Mouse (Mus musculus): ENCODE results near the gene Zdhhc16. TPM values are rescaled to one million over a fixed set of nuclear protein-coding genes. Genes with fewer than 3 reads are reported as not detected.

Gene Zdhhc16
- polyA plus RNA-seq, 1 experiment from 2014 or later, result 67.7 TPM

DNA sequence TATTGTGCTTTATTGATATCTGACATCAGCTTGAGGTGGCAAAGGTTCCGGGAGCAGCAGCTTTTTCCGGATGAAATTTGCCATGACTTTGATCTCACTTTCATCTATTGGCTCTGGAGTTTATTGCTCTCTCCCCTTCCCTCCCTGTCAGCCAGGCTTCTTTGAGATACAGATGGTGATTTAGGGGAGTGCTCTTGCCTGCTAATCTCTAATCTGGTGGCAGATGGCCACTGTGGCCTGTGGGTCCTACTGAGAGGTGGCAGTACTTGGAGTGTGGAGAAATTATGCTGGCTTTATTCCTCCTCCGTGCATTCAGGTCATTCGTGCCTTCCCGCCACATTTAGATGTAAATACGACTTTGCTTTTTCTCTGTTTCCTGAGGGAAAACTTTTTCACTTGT, 844 bp downstream of the Zdhhc16 start:
- no peak for ATAC-seq (ENCODE audit: low read depth)
- 5% methylated on average over 6 of the region's 6 CpGs for WGBS

DNA sequence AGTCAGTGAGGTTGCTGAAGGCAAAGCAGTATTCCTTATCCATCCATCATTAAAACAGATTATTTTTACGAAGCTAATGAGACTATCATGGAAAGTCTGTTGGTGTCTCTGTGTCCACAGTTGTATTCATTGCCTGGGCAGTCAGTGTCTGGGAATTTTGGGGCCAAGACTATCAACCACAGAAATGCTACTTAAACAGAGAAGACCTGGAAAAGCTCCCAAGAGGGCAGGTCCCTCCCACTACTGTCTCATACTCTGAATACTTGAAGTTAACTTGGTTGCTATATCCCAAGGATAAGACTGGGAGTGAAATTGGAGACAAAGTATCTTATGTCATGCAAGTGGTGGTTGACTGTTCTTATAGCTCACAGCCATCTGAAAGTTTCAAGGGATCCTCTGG, 2.6 kb downstream of the Zdhhc16 start:
- Histone ChIP-seq H3K27ac (ENCODE audit: low read depth, low read length) (no peak overlapping the region), H3K36me3 (ENCODE audit: control insufficient read depth, insufficient read depth, low read length) (peaks cover 20% of the 10 kb centered on the region), H3K9me3 (ENCODE audit: control insufficient read depth, low read length) (no peaks in the 10 kb centered on the region), H3K4me2 (ENCODE audit: low read depth, low read length) (no peak overlapping the region), H3K4me3 (ENCODE audit: low read depth, low read length) (no peak overlapping the region), H3K4me1 (ENCODE audit: control insufficient read depth, insufficient read depth, low read length) (peaks cover 15% of the 10 kb centered on the region), H3K27me3 (ENCODE audit: control insufficient read depth, insufficient read depth, low read length) (no peaks in the 10 kb centered on the region), H3K9ac (replicated peaks; ENCODE audit: low read depth, low read length) (no peak overlapping the region)
- ATAC-seq (ENCODE audit: low read depth), result no peak
- 89% methylated on average over 1 of the region's 1 CpGs for whole genome bisulfite sequencing

More for the DNA sequence above, 844 bp downstream of the Zdhhc16 start:
- Histone ChIP-seq H3K4me3 (ENCODE audit: low read depth, low read length) (peak overlapping the region; percentile 74), H3K36me3 (ENCODE audit: control insufficient read depth, insufficient read depth, low read length) (peaks cover 22% of the 10 kb centered on the region), H3K9me3 (ENCODE audit: control insufficient read depth, low read length) (no peaks in the 10 kb centered on the region), H3K4me2 (ENCODE audit: low read depth, low read length) (peak overlapping the region; percentile 66), H3K27me3 (ENCODE audit: control insufficient read depth, insufficient read depth, low read length) (no peaks in the 10 kb centered on the region), H3K9ac (replicated peaks; ENCODE audit: low read depth, low read length) (peak overlapping the region; percentile 75), H3K4me1 (ENCODE audit: control insufficient read depth, insufficient read depth, low read length) (peaks cover 15% of the 10 kb centered on the region), H3K27ac (ENCODE audit: low read depth, low read length) (no peak overlapping the region)

DNA sequence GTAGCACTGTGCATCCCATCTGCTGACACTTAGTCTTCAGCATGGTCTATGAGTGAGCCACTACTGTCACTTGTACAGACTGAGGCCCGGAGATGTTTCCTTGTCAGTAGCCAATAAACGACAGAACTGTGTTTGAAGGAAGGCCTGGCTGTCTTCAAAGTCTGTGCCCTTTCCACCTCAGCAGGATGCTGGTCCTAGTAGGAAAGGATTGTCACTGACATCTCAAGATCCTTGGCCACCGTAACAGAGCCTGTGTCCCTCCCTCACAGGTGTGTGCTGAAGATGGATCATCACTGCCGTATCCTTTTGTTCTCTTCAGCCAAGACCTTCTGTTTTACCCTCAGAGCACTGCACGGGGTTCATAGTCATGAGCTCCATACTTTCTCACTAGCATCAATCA, 5.3 kb downstream of the Zdhhc16 start:
- WGBS, result 89% methylated on average over 5 of the region's 5 CpGs
- H3K4me1 ChIP-seq (ENCODE audit: control insufficient read depth, insufficient read depth, low read length), result peaks cover 10% of the 10 kb centered on the region
- H3K36me3 ChIP-seq (ENCODE audit: control insufficient read depth, insufficient read depth, low read length), result peaks cover 39% of the 10 kb centered on the region
- H3K4me2 ChIP-seq (ENCODE audit: low read depth, low read length), result no peak overlapping the region
- no peak overlapping the region for H3K9ac ChIP-seq (replicated peaks; ENCODE audit: low read depth, low read length)
- ATAC-seq (ENCODE audit: low read depth), result no peak
- no peaks in the 10 kb centered on the region for H3K9me3 ChIP-seq (ENCODE audit: control insufficient read depth, low read length)
- no peaks in the 10 kb centered on the region for H3K27me3 ChIP-seq (ENCODE audit: control insufficient read depth, insufficient read depth, low read length)
- H3K4me3 ChIP-seq (ENCODE audit: low read depth, low read length), result no peak overlapping the region
- H3K27ac ChIP-seq (ENCODE audit: low read depth, low read length), result no peak overlapping the region

GRCm38 (mm10) chr19:41943841-41944240, 10.6 kb downstream of the Zdhhc16 start:
- ATAC-seq (ENCODE audit: low read depth), result no peak
- Histone ChIP-seq H3K9me3 (ENCODE audit: control insufficient read depth, low read length) (no peaks in the 10 kb centered on the region), H3K4me3 (ENCODE audit: low read depth, low read length) (no peak overlapping the region), H3K27me3 (ENCODE audit: control insufficient read depth, insufficient read depth, low read length) (no peaks in the 10 kb centered on the region), H3K4me2 (ENCODE audit: low read depth, low read length) (no peak overlapping the region), H3K36me3 (ENCODE audit: control insufficient read depth, insufficient read depth, low read length) (peaks cover 63% of the 10 kb centered on the region), H3K27ac (ENCODE audit: low read depth, low read length) (no peak overlapping the region), H3K4me1 (ENCODE audit: control insufficient read depth, insufficient read depth, low read length) (no peaks in the 10 kb centered on the region), H3K9ac (replicated peaks; ENCODE audit: low read depth, low read length) (no peak overlapping the region)
- WGBS, result 94% methylated on average over 7 of the region's 7 CpGs

DNA sequence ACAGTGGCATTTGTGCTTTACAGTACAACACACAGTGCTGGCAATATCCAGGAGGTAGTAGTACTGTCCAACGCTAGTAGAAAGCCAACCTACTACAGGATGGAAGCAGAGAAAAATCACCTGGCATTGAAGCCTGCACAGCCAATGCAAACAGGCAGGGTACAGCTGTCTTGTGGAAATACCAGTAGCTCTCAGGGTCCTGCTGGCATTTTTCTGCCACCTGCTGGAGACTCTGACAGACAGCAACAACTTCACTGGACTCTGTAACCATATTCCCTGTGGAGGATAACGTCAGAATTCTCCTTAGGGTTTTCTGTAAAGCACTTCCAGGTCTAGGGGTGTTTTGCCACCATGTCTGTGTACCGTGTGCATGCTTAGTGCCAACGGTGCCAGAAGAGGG, 19.0 kb downstream of the Zdhhc16 start:
- Histone ChIP-seq H3K27ac (ENCODE audit: low read depth, low read length) (no peak overlapping the region), H3K4me2 (ENCODE audit: low read depth, low read length) (no peak overlapping the region), H3K36me3 (ENCODE audit: control insufficient read depth, insufficient read depth, low read length) (peaks cover 85% of the 10 kb centered on the region), H3K9me3 (ENCODE audit: control insufficient read depth, low read length) (no peaks in the 10 kb centered on the region), H3K9ac (replicated peaks; ENCODE audit: low read depth, low read length) (no peak overlapping the region), H3K27me3 (ENCODE audit: control insufficient read depth, insufficient read depth, low read length) (no peaks in the 10 kb centered on the region), H3K4me3 (ENCODE audit: low read depth, low read length) (no peak overlapping the region), H3K4me1 (ENCODE audit: control insufficient read depth, insufficient read depth, low read length) (no peaks in the 10 kb centered on the region)
- 85% methylated on average over 4 of the region's 4 CpGs for WGBS
- ATAC-seq (ENCODE audit: low read depth), result no peak

DNA sequence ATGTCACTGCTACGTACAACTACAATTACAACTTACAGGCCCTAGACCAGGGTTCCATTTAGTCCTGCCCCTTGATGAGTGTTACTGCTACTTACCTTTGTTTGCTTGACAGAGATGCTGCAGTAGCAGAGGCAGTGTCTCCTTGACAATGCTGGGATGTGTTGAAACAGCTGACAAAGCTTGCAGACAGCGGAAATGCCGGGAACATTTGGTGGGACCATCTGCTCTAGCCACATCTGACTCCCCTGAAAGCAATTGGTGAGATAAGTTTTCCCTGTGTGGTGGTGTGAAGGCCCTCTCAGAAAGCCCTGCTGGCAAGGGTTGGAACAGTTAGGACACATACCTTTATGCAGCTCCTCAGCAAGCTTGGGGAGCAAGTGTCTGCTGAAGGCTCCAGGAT, 20.3 kb downstream of the Zdhhc16 start:
- no peak for ATAC-seq (ENCODE audit: low read depth)
- Histone ChIP-seq H3K36me3 (ENCODE audit: control insufficient read depth, insufficient read depth, low read length) (peaks cover 83% of the 10 kb centered on the region), H3K9ac (replicated peaks; ENCODE audit: low read depth, low read length) (no peak overlapping the region), H3K4me1 (ENCODE audit: control insufficient read depth, insufficient read depth, low read length) (no peaks in the 10 kb centered on the region), H3K4me3 (ENCODE audit: low read depth, low read length) (no peak overlapping the region), H3K4me2 (ENCODE audit: low read depth, low read length) (no peak overlapping the region), H3K27me3 (ENCODE audit: control insufficient read depth, insufficient read depth, low read length) (no peaks in the 10 kb centered on the region), H3K27ac (ENCODE audit: low read depth, low read length) (no peak overlapping the region), H3K9me3 (ENCODE audit: control insufficient read depth, low read length) (no peaks in the 10 kb centered on the region)
- WGBS, result 91% methylated on average over 3 of the region's 3 CpGs

- Histone ChIP-seq H3K4me3 (ENCODE audit: low read depth, low read length) (no peak overlapping the region), H3K27ac (ENCODE audit: low read depth, low read length) (no peak overlapping the region), H3K9ac (replicated peaks; ENCODE audit: low read depth, low read length) (no peak overlapping the region), H3K9me3 (ENCODE audit: control insufficient read depth, low read length) (no peaks in the 10 kb centered on the region), H3K36me3 (ENCODE audit: control insufficient read depth, insufficient read depth, low read length) (peaks cover 21% of the 10 kb centered on the region), H3K27me3 (ENCODE audit: control insufficient read depth, insufficient read depth, low read length) (no peaks in the 10 kb centered on the region), H3K4me2 (ENCODE audit: low read depth, low read length) (no peak overlapping the region), H3K4me1 (ENCODE audit: control insufficient read depth, insufficient read depth, low read length) (peaks cover 11% of the 10 kb centered on the region)
- no peak for ATAC-seq (ENCODE audit: low read depth)
- 97% methylated on average over 7 of the region's 7 CpGs for WGBS
Observed at GRCm38 (mm10) chr19:41969618-41970017, 36.3 kb downstream of the Zdhhc16 start.

- Histone ChIP-seq H3K9ac (replicated peaks; ENCODE audit: low read depth, low read length) (no peak overlapping the region), H3K27me3 (ENCODE audit: control insufficient read depth, insufficient read depth, low read length) (no peaks in the 10 kb centered on the region), H3K4me3 (ENCODE audit: low read depth, low read length) (no peak overlapping the region), H3K9me3 (ENCODE audit: control insufficient read depth, low read length) (no peaks in the 10 kb centered on the region), H3K27ac (ENCODE audit: low read depth, low read length) (peak overlapping the region; percentile 39), H3K36me3 (ENCODE audit: control insufficient read depth, insufficient read depth, low read length) (no peaks in the 10 kb centered on the region; the same call in 1 of the 2 replicates), H3K4me1 (ENCODE audit: control insufficient read depth, insufficient read depth, low read length) (peaks cover 16% of the 10 kb centered on the region), H3K4me2 (ENCODE audit: low read depth, low read length) (no peak overlapping the region)
- 47% methylated on average over 13 of the region's 13 CpGs for WGBS
- peak; percentile 58; the same call in 1 of the 2 replicates for ATAC-seq (ENCODE audit: low read depth)
Observed at GRCm38 (mm10) chr19:41973891-41974794, 40.9 kb downstream of the Zdhhc16 start.

DNA sequence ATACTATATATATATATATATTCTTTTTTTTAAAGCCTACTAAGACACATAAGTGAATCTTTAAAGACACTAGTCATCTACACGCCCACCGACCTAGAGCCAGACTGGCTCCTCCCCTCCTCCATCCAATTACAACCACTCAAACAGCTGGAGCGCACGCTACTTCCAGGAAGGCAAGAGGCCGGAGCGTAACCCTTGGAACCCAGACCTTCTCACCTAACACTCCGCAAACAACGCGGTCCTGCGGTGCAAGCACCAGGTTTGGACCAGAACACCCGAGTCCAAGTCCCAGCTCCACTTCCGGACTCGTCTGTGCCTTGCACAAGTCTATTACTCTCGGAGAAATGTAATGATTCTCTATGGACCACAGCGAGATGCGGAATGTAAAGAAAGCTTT, 47.1 kb downstream of the Zdhhc16 start:
- peak overlapping the region; percentile 87 for H3K4me3 ChIP-seq (ENCODE audit: low read depth, low read length)
- peak overlapping the region; percentile 99 for H3K4me2 ChIP-seq (ENCODE audit: low read depth, low read length)
- peaks cover 8% of the 10 kb centered on the region for H3K4me1 ChIP-seq (ENCODE audit: control insufficient read depth, insufficient read depth, low read length)
- peak overlapping the region; percentile 74 for H3K9ac ChIP-seq (replicated peaks; ENCODE audit: low read depth, low read length)
- H3K36me3 ChIP-seq (ENCODE audit: control insufficient read depth, insufficient read depth, low read length), result no peaks in the 10 kb centered on the region
- WGBS, result under 1% methylated on average over 16 of the region's 16 CpGs
- H3K27me3 ChIP-seq (ENCODE audit: control insufficient read depth, insufficient read depth, low read length), result peaks cover 4% of the 10 kb centered on the region; the same call in 1 of the 2 replicates
- ATAC-seq (ENCODE audit: low read depth), result peak; percentile 18
- no peaks in the 10 kb centered on the region for H3K9me3 ChIP-seq (ENCODE audit: control insufficient read depth, low read length)
- peak overlapping the region; percentile 84 for H3K27ac ChIP-seq (ENCODE audit: low read depth, low read length)
